Mouse (Mus musculus) heart, embryonic 16.5 days (tissue): ENCODE data around the gene Arhgap35. TPM values are rescaled to one million over a fixed set of nuclear protein-coding genes. Genes with fewer than 3 reads are reported as not detected.
A peak's percentile ranks its signal among the peaks of the same experiment; 100 is the strongest.
"Not testable (repeated sequence)": the region's sequence is repeated elsewhere in the genome, so short reads cannot be mapped to it uniquely, and the experiment has no call there.

Source experiments
- ATAC-seq: fragments of 200-750 bp; cut with Nextera tagmentation; replicated peaks from 2 replicates; pipeline ENCODE4 v1.8.0; 2017; ENCODE audit warnings: moderate number of reproducible peaks; ENCODE audit not compliant: insufficient read depth, low FRiP score; ENCODE audit errors: extremely low read depth
- H3K27ac ChIP-seq: fragments of 300-500 bp; sonication (generic); 2 replicates; pipeline ENCODE4 v1.5.1; 2014; ENCODE audit warnings: mild to moderate bottlenecking, low read length, control low read depth, moderate library complexity
- H3K27me3 ChIP-seq: fragments of 300-500 bp; sonication (generic); 2 replicates; pipeline ENCODE4 v1.6.1; 2014; ENCODE audit warnings: low read length, mixed read lengths; ENCODE audit not compliant: control insufficient read depth, insufficient read depth
- H3K36me3 ChIP-seq: fragments of 300-500 bp; sonication (generic); 2 replicates; pipeline ENCODE4 v1.6.1; 2014; ENCODE audit not compliant: control insufficient read depth, insufficient read depth
- H3K4me1 ChIP-seq: fragments of 300-500 bp; sonication (generic); 2 replicates; pipeline ENCODE4 v1.6.1; 2014; ENCODE audit warnings: low read length, mixed read lengths; ENCODE audit not compliant: control insufficient read depth, insufficient read depth
- H3K4me2 ChIP-seq: fragments of 300-500 bp; sonication (generic); 2 replicates; pipeline ENCODE4 v1.6.1; 2014; ENCODE audit warnings: low read depth, mild to moderate bottlenecking, control low read depth, low read length
- H3K4me3 ChIP-seq: fragments of 300-500 bp; sonication (generic); 2 replicates; pipeline ENCODE4 v1.5.1; 2014; ENCODE audit warnings: mild to moderate bottlenecking, control low read depth, low read length
- H3K9ac ChIP-seq: fragments of 300-500 bp; sonication (generic); 2 replicates; pipeline ENCODE4 v1.6.1; 2014; ENCODE audit warnings: low read length, control low read depth
- H3K9me3 ChIP-seq: fragments of 300-500 bp; sonication (generic); replicated peaks from 2 replicates; pipeline ENCODE4 v1.6.1; 2016; ENCODE audit warnings: low read length; ENCODE audit not compliant: control insufficient read depth
- WGBS: fragments of 180-500 bp; shearing (Covaris S2); extraction: QIAGEN DNeasy Blood & Tissue Kit; methylation state at CpG from one replicate; pipeline ENCODE4 v1.1.7; 2014; 5-methylcytosine and 5-hydroxymethylcytosine counted together
- polyA plus RNA-seq: library from polyadenylated mRNA; unstranded; fragments of >200 nt; fragmentation: Nextera tagmentation; extraction: Ambion mirVana; gene quantifications from 2 replicates; pipeline ENCODE4 v1.2.1, GENCODE M21; 2015

Arhgap35 gene
- polyA plus RNA-seq, 1 experiment from 2014 or later: 12.9 TPM

DNA sequence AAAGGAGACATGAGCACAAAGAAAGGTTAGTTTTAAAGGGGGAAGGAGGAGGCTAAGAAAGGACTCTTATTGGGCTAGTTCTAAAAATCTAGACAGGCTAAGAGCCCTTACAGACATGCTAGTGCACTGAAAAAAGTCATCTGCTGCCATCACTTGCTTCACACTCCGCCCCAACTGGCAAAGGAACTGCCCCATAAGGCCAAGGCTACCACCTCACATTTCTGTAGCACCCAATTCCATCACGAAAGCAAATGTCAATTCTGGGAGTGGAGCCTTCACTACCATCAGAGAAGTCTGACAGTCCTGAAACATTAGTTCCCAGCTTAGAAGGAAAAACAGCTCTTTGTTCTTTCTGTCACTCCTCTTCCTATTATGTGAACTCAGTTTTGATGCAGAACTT is 4.4 kb downstream of the Arhgap35 start:
- peak overlapping the region; percentile 2 for H3K27ac ChIP-seq
- no peak for ATAC-seq
- 0 out of 2 replicates have a peak overlapping the region, but pooled peaks have one; percentile 3 for H3K4me2 ChIP-seq

DNA sequence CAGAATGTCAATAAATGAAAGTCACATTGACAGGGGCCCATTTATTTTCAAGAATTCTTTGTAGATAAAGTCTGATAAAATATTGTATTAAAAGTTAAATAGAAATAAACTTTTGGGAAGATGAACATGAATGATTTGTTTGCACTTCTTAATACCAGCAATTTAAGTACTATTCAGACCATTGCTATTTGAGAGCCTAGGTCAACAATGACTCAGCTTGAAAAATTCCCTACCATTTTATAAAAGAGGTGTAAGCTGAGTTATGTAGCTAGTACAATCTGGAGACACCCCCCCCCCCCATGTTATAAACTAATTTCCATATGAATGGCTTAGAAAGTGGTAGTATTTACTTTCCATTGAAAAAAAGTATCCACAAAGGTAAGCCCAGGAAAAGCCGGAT is 5.8 kb downstream of the Arhgap35 start:
- Histone ChIP-seq H3K4me1 (peaks cover 37% of the 10 kb centered on the region), H3K27me3 (no peaks in the 10 kb centered on the region), H3K9ac (no peak overlapping the region), H3K36me3 (peaks cover 2% of the 10 kb centered on the region), H3K4me2 (no peak overlapping the region), H3K4me3 (no peak overlapping the region), H3K9me3 (peaks cover 1% of the 10 kb centered on the region; the same call in 1 of the 2 replicates), H3K27ac (no peak overlapping the region)
- 83% methylated on average over 1 of the region's 1 CpGs for WGBS
- no peak for ATAC-seq

More for the DNA sequence above, 4.4 kb downstream of the Arhgap35 start:
- Histone ChIP-seq H3K36me3 (no peaks in the 10 kb centered on the region), H3K9ac (no peak overlapping the region), H3K4me3 (no peak overlapping the region), H3K4me1 (peaks cover 37% of the 10 kb centered on the region), H3K9me3 (no peaks in the 10 kb centered on the region), H3K27me3 (no peaks in the 10 kb centered on the region)
- WGBS: 51% methylated on average over 2 of the region's 2 CpGs

DNA sequence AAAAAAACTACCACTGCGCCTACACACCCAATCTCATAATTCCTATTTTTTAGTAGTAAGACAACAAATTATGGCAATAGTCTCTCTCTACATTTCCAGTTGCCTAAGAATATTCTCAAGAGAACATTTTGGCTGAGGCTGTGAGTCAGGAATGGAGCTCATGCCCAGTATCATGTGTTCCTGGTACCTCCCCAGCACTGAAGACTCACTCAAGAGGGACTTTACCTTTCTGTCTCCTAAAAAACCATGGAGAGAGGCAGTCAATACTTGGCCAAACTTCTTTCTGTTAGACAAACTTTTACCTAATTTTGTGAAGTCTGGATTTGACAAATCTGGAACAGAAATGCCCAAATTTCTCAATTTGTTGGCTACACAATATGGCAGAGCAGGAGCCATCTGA is 6.7 kb downstream of the Arhgap35 start:
- H3K27me3 ChIP-seq: no peaks in the 10 kb centered on the region
- no peak overlapping the region for H3K4me3 ChIP-seq
- H3K4me1 ChIP-seq: peaks cover 34% of the 10 kb centered on the region
- H3K4me2 ChIP-seq: no peak overlapping the region
- H3K9me3 ChIP-seq: peaks cover 5% of the 10 kb centered on the region; the same call in 1 of the 2 replicates
- ATAC-seq: no peak
- H3K36me3 ChIP-seq: peaks cover 6% of the 10 kb centered on the region
- H3K27ac ChIP-seq: no peak overlapping the region
- WGBS: 98% methylated on average over 1 of the region's 1 CpGs
- H3K9ac ChIP-seq: no peak overlapping the region

DNA sequence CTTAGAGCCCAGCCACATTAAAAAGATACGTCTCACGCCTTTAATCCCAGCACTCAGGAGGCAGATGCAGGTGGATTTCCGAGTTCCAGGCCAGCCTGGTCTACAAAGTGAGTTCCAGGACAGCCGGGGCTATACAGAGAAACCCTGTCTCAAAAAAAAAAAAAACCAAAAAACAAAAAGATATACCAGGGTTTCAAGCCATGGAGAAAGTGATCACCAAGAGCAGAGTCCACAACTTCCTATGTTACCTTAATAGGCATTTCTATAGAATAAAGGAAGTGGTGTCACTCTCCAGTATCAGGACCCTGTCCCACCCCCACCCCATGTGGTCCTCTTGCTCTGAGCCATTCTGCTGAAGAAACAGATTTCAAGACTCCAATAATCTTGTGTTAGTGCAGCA is 8.0 kb downstream of the Arhgap35 start:
- H3K36me3 ChIP-seq: not testable (repeated sequence)
- 87% methylated on average over 4 of the region's 4 CpGs for WGBS

DNA sequence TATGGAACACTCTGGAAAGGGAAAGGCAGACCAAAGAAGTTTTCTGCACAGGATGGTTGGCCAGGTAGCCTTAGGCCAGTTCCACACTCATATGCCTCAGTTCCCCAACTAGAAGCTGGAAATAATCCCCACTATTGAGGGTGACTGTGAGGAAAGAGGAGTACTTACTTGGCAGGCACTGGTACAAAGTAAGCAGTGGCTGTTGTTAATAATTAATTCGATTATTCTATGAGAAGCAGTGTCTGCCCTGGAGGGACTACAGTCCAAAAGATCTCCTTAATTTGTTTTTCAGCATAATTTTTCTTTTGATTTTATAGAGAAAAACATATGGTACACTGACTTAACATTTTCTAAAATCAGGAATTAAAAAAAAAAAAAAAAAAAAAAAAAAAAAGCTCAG is 10.7 kb downstream of the Arhgap35 start:
- no peak overlapping the region for H3K4me2 ChIP-seq
- 93% methylated on average over 1 of the region's 1 CpGs for WGBS
- peaks cover 6% of the 10 kb centered on the region for H3K36me3 ChIP-seq
- no peak overlapping the region for H3K27ac ChIP-seq
- H3K4me1 ChIP-seq: peaks cover 19% of the 10 kb centered on the region
- no peak overlapping the region for H3K4me3 ChIP-seq
- H3K9me3 ChIP-seq: peaks cover 5% of the 10 kb centered on the region; the same call in 1 of the 2 replicates
- H3K27me3 ChIP-seq: no peaks in the 10 kb centered on the region
- H3K9ac ChIP-seq: no peak overlapping the region
- ATAC-seq: no peak

More for the DNA sequence above, 8.0 kb downstream of the Arhgap35 start:
- not testable (repeated sequence) for ATAC-seq, H3K9ac ChIP-seq, H3K27me3 ChIP-seq, H3K27ac ChIP-seq, H3K9me3 ChIP-seq, H3K4me3 ChIP-seq, H3K4me2 ChIP-seq
- H3K4me1 ChIP-seq: peaks cover 28% of the 10 kb centered on the region

DNA sequence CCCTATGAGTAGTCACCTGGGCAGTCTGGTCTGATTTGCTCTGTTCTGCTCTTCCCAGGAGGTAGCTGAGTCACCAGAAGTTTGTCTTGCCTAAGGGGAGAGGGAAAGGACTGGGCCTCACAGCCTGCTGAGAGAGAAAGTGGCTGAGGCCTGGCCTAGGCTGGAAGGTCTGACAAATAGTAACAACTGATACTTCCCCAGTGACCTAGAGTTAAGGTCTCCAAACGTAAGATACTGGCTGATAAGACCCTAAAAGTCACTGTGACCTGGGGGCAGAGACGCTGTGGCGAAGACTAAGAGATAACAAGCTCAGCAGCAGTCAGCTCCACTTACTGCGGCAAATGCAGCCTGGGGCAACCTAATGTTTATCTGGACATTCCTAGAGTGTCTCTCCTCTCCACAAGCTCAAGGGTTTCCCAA is 13.1 kb downstream of the Arhgap35 start:
- peaks cover 5% of the 10 kb centered on the region; the same call in 1 of the 2 replicates for H3K9me3 ChIP-seq
- peaks cover 6% of the 10 kb centered on the region for H3K36me3 ChIP-seq
- 18% methylated on average over 4 of the region's 4 CpGs for WGBS
- peak overlapping the region; percentile 27; the same call in 1 of the 2 replicates for H3K4me2 ChIP-seq
- peak overlapping the region; percentile 78 for H3K27ac ChIP-seq
- no peak overlapping the region for H3K4me3 ChIP-seq
- peak; percentile 70 for ATAC-seq
- no peak overlapping the region for H3K9ac ChIP-seq
- H3K27me3 ChIP-seq: no peaks in the 10 kb centered on the region
- H3K4me1 ChIP-seq: peaks cover 22% of the 10 kb centered on the region

DNA sequence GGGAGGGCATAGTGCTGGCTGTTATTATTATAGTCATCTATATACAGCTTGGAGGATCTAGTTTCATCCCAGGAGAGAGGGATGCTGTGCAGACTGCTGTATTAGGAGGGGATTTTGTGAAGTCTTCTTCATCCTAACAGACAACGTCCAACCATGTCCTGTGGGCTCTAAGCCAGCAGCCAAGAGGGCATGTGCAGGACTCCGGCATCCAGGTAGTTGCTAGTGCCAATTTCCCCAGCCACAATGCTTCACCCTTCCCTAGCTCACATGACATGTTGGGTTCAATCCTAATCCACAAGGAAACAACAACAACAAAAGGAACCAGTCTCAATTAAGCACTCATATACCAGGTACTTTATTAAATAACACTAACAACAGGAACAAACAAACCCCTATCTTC is 15.8 kb downstream of the Arhgap35 start:
- 43% methylated on average over 2 of the region's 2 CpGs for WGBS
- no peak overlapping the region for H3K4me3 ChIP-seq
- H3K36me3 ChIP-seq: peaks cover 5% of the 10 kb centered on the region

GRCm38 (mm10) chr7:16591292-16591691 is 23.5 kb downstream of the Arhgap35 start:
- no peaks in the 10 kb centered on the region; the same call in 1 of the 2 replicates for H3K36me3 ChIP-seq
- no peaks in the 10 kb centered on the region for H3K9me3 ChIP-seq
- peak overlapping the region; percentile 41; the same call in 1 of the 2 replicates for H3K27ac ChIP-seq
- no peak overlapping the region for H3K4me2 ChIP-seq
- no peak overlapping the region for H3K9ac ChIP-seq
- 54% methylated on average over 1 of the region's 1 CpGs for WGBS
- peaks cover 37% of the 10 kb centered on the region for H3K4me1 ChIP-seq
- no peaks in the 10 kb centered on the region for H3K27me3 ChIP-seq
- ATAC-seq: no peak
- H3K4me3 ChIP-seq: no peak overlapping the region

More for the DNA sequence above, 15.8 kb downstream of the Arhgap35 start:
- Histone ChIP-seq H3K4me2 (no peak overlapping the region), H3K9ac (no peak overlapping the region), H3K9me3 (peaks cover 4% of the 10 kb centered on the region; the same call in 1 of the 2 replicates), H3K4me1 (peaks cover 22% of the 10 kb centered on the region), H3K27me3 (no peaks in the 10 kb centered on the region), H3K27ac (no peak overlapping the region)
- no peak for ATAC-seq

- 0 out of 2 replicates have a peak overlapping the region, but pooled peaks have one; percentile 6 for H3K4me2 ChIP-seq
- no peaks in the 10 kb centered on the region; the same call in 1 of the 2 replicates for H3K36me3 ChIP-seq
- no peak overlapping the region for H3K4me3 ChIP-seq
- H3K9me3 ChIP-seq: no peaks in the 10 kb centered on the region
- H3K9ac ChIP-seq: no peak overlapping the region
- whole genome bisulfite sequencing: 30% methylated on average over 3 of the region's 3 CpGs
- no peaks in the 10 kb centered on the region for H3K27me3 ChIP-seq
- H3K27ac ChIP-seq: peak overlapping the region; percentile 73
- H3K4me1 ChIP-seq: peaks cover 68% of the 10 kb centered on the region
- ATAC-seq: no peak
These were observed 27.1 kb downstream of the Arhgap35 start for GRCm38 (mm10) chr7:16587649-16588048.
